Mouse (Mus musculus) left cerebral cortex, postnatal 10 days (tissue): ENCODE measurements at regions not wholly inside any gene's neighbourhood (a gene's known extent, or its start where the extent isn't known, plus 50 kb on each side); places are given as distances from the start of the nearest gene placed in this dataset.

Source experiments
- DNase-seq, 2 experiments: peaks; one replicate each; pipeline ENCODE4 v3.0.0; 2021 to 2022; ENCODE audit warnings: low spot score in 2 of 2, mixed read lengths in 1 of 2; ENCODE audit errors: extremely low spot score in 1 of 2
- intact Hi-C: fragments of 180-260 bp; cut with DNase I; formaldehyde crosslinking; loops from one replicate; pipeline ENCODE4 v1.15.1; 2025

GRCm38 (mm10) chr5:106392213-106392612 is 65.8 kb downstream of the Barhl2 start:
- no peak for DNase-seq
- intact Hi-C loops = no loop called here

- DNase-seq = no peak
- intact Hi-C loops = no loop called here
These were observed 71.3 kb downstream of the Barhl2 start for GRCm38 (mm10) chr5:106386621-106387020.

- DNase-seq = no peak
- intact Hi-C loops = no loop called here
These were observed 72.1 kb downstream of the Barhl2 start for GRCm38 (mm10) chr5:106385838-106386237.

GRCm38 (mm10) chr5:106385219-106385618 is 72.7 kb downstream of the Barhl2 start:
- intact Hi-C loops = no loop called here
- no peak for DNase-seq

GRCm38 (mm10) chr5:106384138-106384770 is 73.7 kb downstream of the Barhl2 start:
- DNase-seq = no peak
- intact Hi-C loops = no loop called here

GRCm38 (mm10) chr5:106381919-106382318 is 76.0 kb downstream of the Barhl2 start:
- intact Hi-C loops = no loop called here
- no peak for DNase-seq

- DNase-seq = no peak
- intact Hi-C loops = no loop called here
These were observed 77.2 kb downstream of the Barhl2 start for GRCm38 (mm10) chr5:106380631-106381285.

- intact Hi-C loops = no loop called here
- DNase-seq = no peak
These were observed 81.0 kb downstream of the Barhl2 start for GRCm38 (mm10) chr5:106376781-106377525.

GRCm38 (mm10) chr5:106367831-106368230 is 90.1 kb downstream of the Barhl2 start:
- intact Hi-C loops = no loop called here
- DNase-seq = no peak

GRCm38 (mm10) chr5:106367312-106367711 is 90.7 kb downstream of the Barhl2 start:
- intact Hi-C loops = no loop called here
- no peak for DNase-seq

- intact Hi-C loops = no loop called here
- peak in 1 of 2 experiments; percentile 29 for DNase-seq
These were observed 92.0 kb downstream of the Barhl2 start for GRCm38 (mm10) chr5:106366006-106366405.

- intact Hi-C loops = no loop called here
- no peak for DNase-seq
These were observed 92.9 kb downstream of the Barhl2 start for GRCm38 (mm10) chr5:106365094-106365493.

GRCm38 (mm10) chr5:106351348-106351747 is 106.6 kb downstream of the Barhl2 start:
- intact Hi-C loops = no loop called here
- DNase-seq = no peak

GRCm38 (mm10) chr5:106349851-106350515 is 108.0 kb downstream of the Barhl2 start:
- intact Hi-C loops = no loop called here
- DNase-seq = no peak

GRCm38 (mm10) chr5:106344308-106344707 is 113.7 kb downstream of the Barhl2 start:
- DNase-seq = no peak
- intact Hi-C loops = no loop called here

- DNase-seq = no peak
- intact Hi-C loops = no loop called here
These were observed 114.4 kb downstream of the Barhl2 start for GRCm38 (mm10) chr5:106343601-106344000.

- intact Hi-C loops = no loop called here
- no peak for DNase-seq
These were observed 116.6 kb downstream of the Barhl2 start for GRCm38 (mm10) chr5:106341361-106341760.

- intact Hi-C loops = no loop called here
These were observed 122.3 kb downstream of the Barhl2 start for GRCm38 (mm10) chr5:106335639-106336038.

GRCm38 (mm10) chr5:106327592-106328150 is 130.3 kb downstream of the Barhl2 start:
- DNase-seq = no peak
- intact Hi-C loops = no loop called here

More at GRCm38 (mm10) chr5:106335639-106336038, 122.3 kb downstream of the Barhl2 start:
- no peak for DNase-seq
